Comparison of ENCODE assay signal across 8 mouse cellular contexts in genomic region chr6:124856916-124857839, GRCm38 (mm10). TPM values are rescaled to one million over a fixed set of nuclear protein-coding genes. Genes with fewer than 3 reads are reported as not detected.
DNase-seq lines count a peak whose midpoint lies in the region; ATAC-seq and TF ChIP-seq lines count a peak whose summit lies in the region.

TSS of gene P3h3 (minus strand) at chr6:124857752.

- under 1% methylated on average over 83 of the region's 86 CpGs for WGBS in hindbrain, postnatal 0 days

- peak; percentile 81 for TF ChIP-seq CTCF in hindbrain, postnatal 0 days (IDR thresholded peaks at IDR 0.05; ENCODE audit: low read depth)

- peak within 1 kb of the TSS; percentile 98 for H3K27ac ChIP-seq in hindbrain, postnatal 0 days

- H3K4me1 ChIP-seq in hindbrain, postnatal 0 days (ENCODE audit: insufficient read depth, low read length), result peaks cover 13% of the 10 kb centered on the region
- peaks cover 37% of the 10 kb centered on the region for H3K4me1 ChIP-seq in megakaryocyte, embryonic 14.5 days

- H3K27me3 ChIP-seq in hindbrain, postnatal 0 days (ENCODE audit: insufficient read depth, low read length), result no peaks in the 10 kb centered on the region
- peaks cover 91% of the 10 kb centered on the region for H3K27me3 ChIP-seq in megakaryocyte, embryonic 14.5 days (replicated peaks)

- H3K4me2 ChIP-seq in hindbrain, postnatal 0 days (ENCODE audit: low read depth, low read length), result peak within 1 kb of the TSS; percentile 93

- no peaks in the 10 kb centered on the region for H3K36me3 ChIP-seq in hindbrain, postnatal 0 days (ENCODE audit: insufficient read depth, low read length)
- no peaks in the 10 kb centered on the region for H3K36me3 ChIP-seq in megakaryocyte, embryonic 14.5 days (replicated peaks; ENCODE audit: low read length)

- no peaks in the 10 kb centered on the region for H3K9me3 ChIP-seq in hindbrain, postnatal 0 days (ENCODE audit: low read length)
- H3K9me3 ChIP-seq in megakaryocyte, embryonic 14.5 days, result no peaks in the 10 kb centered on the region

- H3K4me3 ChIP-seq in hindbrain, postnatal 0 days (ENCODE audit: low read length), result peak within 1 kb of the TSS; percentile 70
- H3K4me3 ChIP-seq in megakaryocyte, embryonic 14.5 days (replicated peaks), result peak within 1 kb of the TSS; percentile 91

- peak; percentile 88 for ATAC-seq in hindbrain, postnatal 0 days

- DNase-seq in WW6 (ENCODE audit: low read depth, low spot score), result peak; percentile 89
- DNase-seq in cerebellum, postnatal 36 days, result peak; percentile 83 to 92
- peak; percentile 45 to 69 for DNase-seq in gastrocnemius, adult 8-10 months (ENCODE audit: low spot score in 2 of 2)
- DNase-seq in hindbrain, postnatal 0 days (ENCODE audit: low spot score), result peak; percentile 93
- DNase-seq in left cerebral cortex, adult 9 months (ENCODE audit: low spot score in 2 of 2), result peak; percentile 78 to 87
- DNase-seq in right cerebral cortex, adult 2 months (ENCODE audit: low spot score in 2 of 2), result peak; percentile 82 to 83
- peak; percentile 40 for DNase-seq in urinary bladder, postnatal 10 days (ENCODE audit: low spot score)

- H3K9ac ChIP-seq in hindbrain, postnatal 0 days (replicated peaks; ENCODE audit: low read length), result peak within 1 kb of the TSS; percentile 92

RNA-seq across cellular contexts. Expression of gene P3h3, which starts in this region (rescaled TPM):
- total RNA-seq in gastrocnemius, adult 8-10 months (2022), result 1 to 10 TPM; 2.0 to 4.5 (median 3.3) TPM
- 71.3 and 79.5 TPM in 2 replicates for total RNA-seq in hindbrain, postnatal 0 days (2014; rRNA removed)
- 11.3 and 12.0 TPM in 2 replicates for polyA plus RNA-seq in hindbrain, postnatal 0 days (2015; fragmentation: Nextera tagmentation; extraction: Ambion mirVana)
- polyA plus RNA-seq in megakaryocyte, embryonic 14.5 days (2012; ENCODE audit: insufficient read depth, low replicate concordance), result 5.5 TPM in 1 of 2 replicates, not detected in the other

Comparison
In these comparisons a context has a peak if more than half of its experiments do, and no peak if none do; other contexts are left out.
1. Peak in every context shown above with its lines: DNase-seq, ATAC-seq, H3K4me3 ChIP-seq and H3K27ac ChIP-seq.
2. RNA of gene P3h3 (total RNA-seq): 71.3 to 79.5 TPM in hindbrain, postnatal 0 days; 2.0 to 4.5 TPM in gastrocnemius, adult 8-10 months; every median in the first group is over 10 times any median in the second.
3. DNase-seq: peak in every context shown above with its lines; median percentile 93 in hindbrain, postnatal 0 days; 89 in WW6; 88 in cerebellum, postnatal 36 days; 82 in left cerebral cortex, adult 9 months; 82 in right cerebral cortex, adult 2 months; 57 in gastrocnemius, adult 8-10 months; 40 in urinary bladder, postnatal 10 days.